Mouse (Mus musculus): ENCODE data around the gene Gnat2. TPM values are rescaled to one million over a fixed set of nuclear protein-coding genes. Genes with fewer than 3 reads are reported as not detected.
A peak's percentile ranks its signal among the peaks of the same experiment; 100 is the strongest.

Gene Gnat2
- polyA plus RNA-seq, 1 experiment from 2014 or later: 3.8 TPM

GRCm38 (mm10) chr3:108097656-108098055, 5.1 kb downstream of the Gnat2 start:
- no peaks in the 10 kb centered on the region; the same call in 1 of the 2 replicates for H3K36me3 ChIP-seq (ENCODE audit: control insufficient read depth, insufficient read depth)
- H3K4me3 ChIP-seq (ENCODE audit: low read depth, low read length): peak overlapping the region; percentile 39
- H3K4me1 ChIP-seq (ENCODE audit: control insufficient read depth, low read depth, low read length): peaks cover 67% of the 10 kb centered on the region
- 68% methylated on average over 8 of the region's 8 CpGs for WGBS (ENCODE audit: insufficient replicate concordance)
- no peaks in the 10 kb centered on the region for H3K9me3 ChIP-seq (replicated peaks; ENCODE audit: control insufficient read depth, low read length)
- peak overlapping the region; percentile 99 for H3K27ac ChIP-seq (ENCODE audit: low read length)
- peak overlapping the region; percentile 65 for H3K9ac ChIP-seq (ENCODE audit: low read depth, low read length)
- peak overlapping the region; percentile 61 for H3K4me2 ChIP-seq (ENCODE audit: low read depth, low read length)
- no peak for ATAC-seq (ENCODE audit: low read depth)
- no peaks in the 10 kb centered on the region for H3K27me3 ChIP-seq (ENCODE audit: control insufficient read depth, insufficient read depth, low read depth, low read length)

- H3K9ac ChIP-seq (ENCODE audit: low read depth, low read length): peak overlapping the region; percentile 65
- H3K4me2 ChIP-seq (ENCODE audit: low read depth, low read length): peak overlapping the region; percentile 61
- ATAC-seq (ENCODE audit: low read depth): peak; percentile 72
- peak overlapping the region; percentile 39 for H3K4me3 ChIP-seq (ENCODE audit: low read depth, low read length)
- H3K4me1 ChIP-seq (ENCODE audit: control insufficient read depth, low read depth, low read length): peaks cover 64% of the 10 kb centered on the region
- 22% methylated on average over 6 of the region's 6 CpGs for WGBS (ENCODE audit: insufficient replicate concordance)
- H3K36me3 ChIP-seq (ENCODE audit: control insufficient read depth, insufficient read depth): no peaks in the 10 kb centered on the region; the same call in 1 of the 2 replicates
- H3K27me3 ChIP-seq (ENCODE audit: control insufficient read depth, insufficient read depth, low read depth, low read length): no peaks in the 10 kb centered on the region
- H3K27ac ChIP-seq (ENCODE audit: low read length): peak overlapping the region; percentile 99
- no peaks in the 10 kb centered on the region for H3K9me3 ChIP-seq (replicated peaks; ENCODE audit: control insufficient read depth, low read length)
Measured at GRCm38 (mm10) chr3:108098316-108098715, 5.7 kb downstream of the Gnat2 start.

GRCm38 (mm10) chr3:108101594-108101993, 9.0 kb downstream of the Gnat2 start:
- WGBS (ENCODE audit: insufficient replicate concordance): 57% methylated on average over 3 of the region's 3 CpGs

GRCm38 (mm10) chr3:108102075-108102474, 9.5 kb downstream of the Gnat2 start:
- WGBS (ENCODE audit: insufficient replicate concordance): 82% methylated on average over 6 of the region's 6 CpGs
- Histone ChIP-seq H3K36me3 (ENCODE audit: control insufficient read depth, insufficient read depth) (peaks cover 10% of the 10 kb centered on the region), H3K9me3 (replicated peaks; ENCODE audit: control insufficient read depth, low read length) (no peaks in the 10 kb centered on the region), H3K4me1 (ENCODE audit: control insufficient read depth, low read depth, low read length) (peaks cover 50% of the 10 kb centered on the region), H3K27me3 (ENCODE audit: control insufficient read depth, insufficient read depth, low read depth, low read length) (no peaks in the 10 kb centered on the region), H3K4me3 (ENCODE audit: low read depth, low read length) (no peak overlapping the region), H3K27ac (ENCODE audit: low read length) (no peak overlapping the region), H3K9ac (ENCODE audit: low read depth, low read length) (no peak overlapping the region), H3K4me2 (ENCODE audit: low read depth, low read length) (no peak overlapping the region)
- no peak for ATAC-seq (ENCODE audit: low read depth)

More at GRCm38 (mm10) chr3:108101594-108101993, 9.0 kb downstream of the Gnat2 start:
- no peak for ATAC-seq (ENCODE audit: low read depth)
- H3K27ac ChIP-seq (ENCODE audit: low read length): no peak overlapping the region
- H3K4me2 ChIP-seq (ENCODE audit: low read depth, low read length): no peak overlapping the region
- H3K9ac ChIP-seq (ENCODE audit: low read depth, low read length): no peak overlapping the region
- no peaks in the 10 kb centered on the region for H3K27me3 ChIP-seq (ENCODE audit: control insufficient read depth, insufficient read depth, low read depth, low read length)
- no peak overlapping the region for H3K4me3 ChIP-seq (ENCODE audit: low read depth, low read length)
- H3K4me1 ChIP-seq (ENCODE audit: control insufficient read depth, low read depth, low read length): peaks cover 53% of the 10 kb centered on the region
- H3K9me3 ChIP-seq (replicated peaks; ENCODE audit: control insufficient read depth, low read length): no peaks in the 10 kb centered on the region
- H3K36me3 ChIP-seq (ENCODE audit: control insufficient read depth, insufficient read depth): peaks cover 6% of the 10 kb centered on the region

GRCm38 (mm10) chr3:108105281-108105680, 12.7 kb downstream of the Gnat2 start:
- Histone ChIP-seq H3K4me3 (ENCODE audit: low read depth, low read length) (no peak overlapping the region), H3K9ac (ENCODE audit: low read depth, low read length) (peak overlapping the region; percentile 25; the same call in 1 of the 2 replicates), H3K36me3 (ENCODE audit: control insufficient read depth, insufficient read depth) (peaks cover 36% of the 10 kb centered on the region), H3K27ac (ENCODE audit: low read length) (peak overlapping the region; percentile 63; the same call in 1 of the 2 replicates), H3K9me3 (replicated peaks; ENCODE audit: control insufficient read depth, low read length) (no peaks in the 10 kb centered on the region), H3K4me2 (ENCODE audit: low read depth, low read length) (no peak overlapping the region), H3K4me1 (ENCODE audit: control insufficient read depth, low read depth, low read length) (peaks cover 23% of the 10 kb centered on the region), H3K27me3 (ENCODE audit: control insufficient read depth, insufficient read depth, low read depth, low read length) (no peaks in the 10 kb centered on the region)
- 22% methylated on average over 3 of the region's 3 CpGs for WGBS (ENCODE audit: insufficient replicate concordance)
- ATAC-seq (ENCODE audit: low read depth): peak; percentile 92

GRCm38 (mm10) chr3:108111320-108111719, 18.7 kb downstream of the Gnat2 start:
- H3K27me3 ChIP-seq (ENCODE audit: control insufficient read depth, insufficient read depth, low read depth, low read length): no peaks in the 10 kb centered on the region
- ATAC-seq (ENCODE audit: low read depth): no peak
- peaks cover 70% of the 10 kb centered on the region for H3K36me3 ChIP-seq (ENCODE audit: control insufficient read depth, insufficient read depth)
- H3K9me3 ChIP-seq (replicated peaks; ENCODE audit: control insufficient read depth, low read length): no peaks in the 10 kb centered on the region
- no peak overlapping the region for H3K27ac ChIP-seq (ENCODE audit: low read length)
- H3K9ac ChIP-seq (ENCODE audit: low read depth, low read length): no peak overlapping the region
- no peak overlapping the region for H3K4me2 ChIP-seq (ENCODE audit: low read depth, low read length)
- 82% methylated on average over 5 of the region's 5 CpGs for WGBS (ENCODE audit: insufficient replicate concordance)
- H3K4me3 ChIP-seq (ENCODE audit: low read depth, low read length): no peak overlapping the region
- H3K4me1 ChIP-seq (ENCODE audit: control insufficient read depth, low read depth, low read length): peaks cover 9% of the 10 kb centered on the region

- no peak overlapping the region for H3K27ac ChIP-seq (ENCODE audit: low read length)
- no peak for ATAC-seq (ENCODE audit: low read depth)
- H3K36me3 ChIP-seq (ENCODE audit: control insufficient read depth, insufficient read depth): peaks cover 66% of the 10 kb centered on the region
Measured at GRCm38 (mm10) chr3:108112246-108112645, 19.7 kb downstream of the Gnat2 start.

GRCm38 (mm10) chr3:108112666-108113065, 20.1 kb downstream of the Gnat2 start:
- H3K4me1 ChIP-seq (ENCODE audit: control insufficient read depth, low read depth, low read length): peaks cover 6% of the 10 kb centered on the region
- 0 out of 2 replicates have a peak, but pooled peaks have one; percentile 16 for ATAC-seq (ENCODE audit: low read depth)
- no peak overlapping the region; the same call in 1 of the 2 replicates for H3K27ac ChIP-seq (ENCODE audit: low read length)
- H3K27me3 ChIP-seq (ENCODE audit: control insufficient read depth, insufficient read depth, low read depth, low read length): no peaks in the 10 kb centered on the region
- no peaks in the 10 kb centered on the region for H3K9me3 ChIP-seq (replicated peaks; ENCODE audit: control insufficient read depth, low read length)
- H3K4me3 ChIP-seq (ENCODE audit: low read depth, low read length): no peak overlapping the region
- peaks cover 67% of the 10 kb centered on the region for H3K36me3 ChIP-seq (ENCODE audit: control insufficient read depth, insufficient read depth)
- H3K9ac ChIP-seq (ENCODE audit: low read depth, low read length): no peak overlapping the region; the same call in 1 of the 2 replicates
- 66% methylated on average over 4 of the region's 4 CpGs for WGBS (ENCODE audit: insufficient replicate concordance)
- no peak overlapping the region for H3K4me2 ChIP-seq (ENCODE audit: low read depth, low read length)

More at GRCm38 (mm10) chr3:108112246-108112645, 19.7 kb downstream of the Gnat2 start:
- no peak overlapping the region for H3K4me3 ChIP-seq (ENCODE audit: low read depth, low read length)
- H3K27me3 ChIP-seq (ENCODE audit: control insufficient read depth, insufficient read depth, low read depth, low read length): no peaks in the 10 kb centered on the region
- no peak overlapping the region; the same call in 1 of the 2 replicates for H3K9ac ChIP-seq (ENCODE audit: low read depth, low read length)
- peaks cover 6% of the 10 kb centered on the region for H3K4me1 ChIP-seq (ENCODE audit: control insufficient read depth, low read depth, low read length)
- WGBS (ENCODE audit: insufficient replicate concordance): 57% methylated on average over 7 of the region's 7 CpGs
- no peak overlapping the region for H3K4me2 ChIP-seq (ENCODE audit: low read depth, low read length)
- H3K9me3 ChIP-seq (replicated peaks; ENCODE audit: control insufficient read depth, low read length): no peaks in the 10 kb centered on the region

GRCm38 (mm10) chr3:108113591-108114289, 21.2 kb downstream of the Gnat2 start:
- H3K36me3 ChIP-seq (ENCODE audit: control insufficient read depth, insufficient read depth): peaks cover 60% of the 10 kb centered on the region
- no peak overlapping the region for H3K9ac ChIP-seq (ENCODE audit: low read depth, low read length)
- no peak for ATAC-seq (ENCODE audit: low read depth)
- no peak overlapping the region for H3K4me2 ChIP-seq (ENCODE audit: low read depth, low read length)
- H3K4me1 ChIP-seq (ENCODE audit: control insufficient read depth, low read depth, low read length): peaks cover 6% of the 10 kb centered on the region
- no peak overlapping the region for H3K4me3 ChIP-seq (ENCODE audit: low read depth, low read length)
- H3K27me3 ChIP-seq (ENCODE audit: control insufficient read depth, insufficient read depth, low read depth, low read length): no peaks in the 10 kb centered on the region
- WGBS (ENCODE audit: insufficient replicate concordance): 83% methylated on average over 7 of the region's 7 CpGs
- H3K27ac ChIP-seq (ENCODE audit: low read length): no peak overlapping the region
- no peaks in the 10 kb centered on the region for H3K9me3 ChIP-seq (replicated peaks; ENCODE audit: control insufficient read depth, low read length)

Measured in liver, embryonic 16.5 days (tissue).